Mouse (Mus musculus): Measurements from ENCODE around the gene Reep3. TPM values are rescaled to one million over a fixed set of nuclear protein-coding genes. Genes with fewer than 3 reads are reported as not detected.
A peak's percentile ranks its signal among the peaks of the same experiment; 100 is the strongest.

Reep3 gene
- polyA plus RNA-seq, 2 experiments = 35.0 to 41.3 TPM

GRCm38 (mm10) chr10:67057208-67057607 lies 39.5 kb downstream of the Reep3 start:
- Histone ChIP-seq H3K36me3 (ENCODE audit: control insufficient read depth, insufficient read depth, low read length) (no peaks in the 10 kb centered on the region), H3K9me3 (ENCODE audit: control insufficient read depth, low read length) (no peaks in the 10 kb centered on the region), H3K27me3 (ENCODE audit: control insufficient read depth, insufficient read depth, low read length) (no peaks in the 10 kb centered on the region), H3K4me2 (replicated peaks; ENCODE audit: low read depth, low read length, severe bottlenecking) (no peak overlapping the region), H3K9ac (ENCODE audit: low read depth, low read length, severe bottlenecking) (no peak overlapping the region), H3K4me1 (ENCODE audit: control insufficient read depth, insufficient read depth, low read length) (peaks cover 65% of the 10 kb centered on the region), H3K4me3 (replicated peaks; ENCODE audit: low read length) (no peak overlapping the region), H3K27ac (replicated peaks; ENCODE audit: low read depth, low read length) (0 out of 2 replicates have a peak overlapping the region, but pooled peaks have one; percentile 19)
- DNase-seq (ENCODE audit: low spot score) = no peak
- TF ChIP-seq POLR2A (IDR thresholded peaks at IDR 0.05; ENCODE audit: borderline replicate concordance, extremely low read depth, insufficient read depth, insufficient read length) = no peak
- ATAC-seq (ENCODE audit: low FRiP score, low read depth) = no peak

- Histone ChIP-seq H3K9me3 (ENCODE audit: control insufficient read depth, low read length) (no peaks in the 10 kb centered on the region), H3K4me3 (replicated peaks; ENCODE audit: low read length) (no peak overlapping the region), H3K4me2 (replicated peaks; ENCODE audit: low read depth, low read length, severe bottlenecking) (no peak overlapping the region), H3K4me1 (ENCODE audit: control insufficient read depth, insufficient read depth, low read length) (peaks cover 65% of the 10 kb centered on the region), H3K9ac (ENCODE audit: low read depth, low read length, severe bottlenecking) (no peak overlapping the region), H3K27ac (replicated peaks; ENCODE audit: low read depth, low read length) (peak overlapping the region; percentile 80), H3K36me3 (ENCODE audit: control insufficient read depth, insufficient read depth, low read length) (no peaks in the 10 kb centered on the region), H3K27me3 (ENCODE audit: control insufficient read depth, insufficient read depth, low read length) (no peaks in the 10 kb centered on the region)
- TF ChIP-seq POLR2A (IDR thresholded peaks at IDR 0.05; ENCODE audit: borderline replicate concordance, extremely low read depth, insufficient read depth, insufficient read length) = no peak
- DNase-seq (ENCODE audit: low spot score) (peak; percentile 72), ATAC-seq (ENCODE audit: low FRiP score, low read depth) (peak; percentile 18; the same call in 1 of the 2 replicates)
- 33% methylated on average over 17 of the region's 17 CpGs for WGBS
These were observed 40.6 kb downstream of the Reep3 start for GRCm38 (mm10) chr10:67055867-67056856.

DNA sequence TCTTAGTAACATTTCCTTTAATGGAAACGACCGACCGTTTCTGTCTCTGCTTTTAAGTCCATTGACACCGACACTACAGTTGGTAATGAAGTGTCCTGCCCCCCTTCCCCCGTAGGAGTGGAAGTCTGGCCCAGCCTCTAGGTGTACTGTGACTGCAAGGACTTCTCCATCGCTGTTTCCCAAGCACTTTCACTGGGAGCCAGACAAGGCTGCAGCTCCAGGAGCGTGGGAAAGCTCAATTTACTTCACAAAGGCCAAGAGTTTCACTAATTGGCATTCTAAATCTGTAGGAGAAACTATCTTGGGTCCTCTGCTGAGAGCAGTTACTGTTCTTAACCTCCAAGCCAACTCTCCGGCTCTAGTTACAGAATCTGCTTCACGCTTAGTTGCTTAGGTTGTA lies 43.3 kb downstream of the Reep3 start:
- no peaks in the 10 kb centered on the region for H3K36me3 ChIP-seq (ENCODE audit: control insufficient read depth, insufficient read depth, low read length)
- ATAC-seq (ENCODE audit: low FRiP score, low read depth) (no peak), DNase-seq (ENCODE audit: low spot score) (no peak)
- peaks cover 50% of the 10 kb centered on the region for H3K4me1 ChIP-seq (ENCODE audit: control insufficient read depth, insufficient read depth, low read length)
- H3K27ac ChIP-seq (replicated peaks; ENCODE audit: low read depth, low read length) = no peak overlapping the region
- WGBS = 22% methylated on average over 9 of the region's 9 CpGs
- H3K9ac ChIP-seq (ENCODE audit: low read depth, low read length, severe bottlenecking) = no peak overlapping the region
- no peak overlapping the region for H3K4me2 ChIP-seq (replicated peaks; ENCODE audit: low read depth, low read length, severe bottlenecking)
- no peak for TF ChIP-seq POLR2A (IDR thresholded peaks at IDR 0.05; ENCODE audit: borderline replicate concordance, extremely low read depth, insufficient read depth, insufficient read length)
- no peak overlapping the region for H3K4me3 ChIP-seq (replicated peaks; ENCODE audit: low read length)
- H3K27me3 ChIP-seq (ENCODE audit: control insufficient read depth, insufficient read depth, low read length) = no peaks in the 10 kb centered on the region
- no peaks in the 10 kb centered on the region for H3K9me3 ChIP-seq (ENCODE audit: control insufficient read depth, low read length)

DNA sequence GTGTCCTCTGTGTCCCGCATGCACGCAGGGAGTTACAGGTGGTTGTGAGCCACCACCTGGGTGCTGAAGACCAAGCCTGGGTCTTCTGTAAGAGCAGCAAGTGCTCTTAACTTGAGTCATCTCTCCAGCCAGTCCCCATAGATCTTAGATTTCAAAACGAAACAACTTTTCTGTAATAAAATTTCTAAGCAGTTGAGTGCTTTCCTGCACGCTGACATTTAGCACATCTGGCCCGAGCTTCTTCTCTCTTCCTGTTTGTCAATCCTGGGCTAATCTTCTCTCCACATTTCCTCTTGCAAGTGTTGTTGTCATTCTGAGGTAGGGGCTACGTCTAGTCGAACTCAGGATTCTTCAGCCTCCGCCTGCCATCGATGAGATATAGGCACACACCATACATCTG lies 44.3 kb downstream of the Reep3 start:
- 0 out of 2 replicates have a peak overlapping the region, but pooled peaks have one; percentile 40 for H3K27ac ChIP-seq (replicated peaks; ENCODE audit: low read depth, low read length)
- no peak for DNase-seq (ENCODE audit: low spot score)
- H3K9me3 ChIP-seq (ENCODE audit: control insufficient read depth, low read length) = no peaks in the 10 kb centered on the region
- no peaks in the 10 kb centered on the region for H3K27me3 ChIP-seq (ENCODE audit: control insufficient read depth, insufficient read depth, low read length)
- peaks cover 47% of the 10 kb centered on the region for H3K4me1 ChIP-seq (ENCODE audit: control insufficient read depth, insufficient read depth, low read length)
- 47% methylated on average over 9 of the region's 9 CpGs for WGBS
- H3K4me2 ChIP-seq (replicated peaks; ENCODE audit: low read depth, low read length, severe bottlenecking) = no peak overlapping the region
- no peaks in the 10 kb centered on the region; the same call in 1 of the 2 replicates for H3K36me3 ChIP-seq (ENCODE audit: control insufficient read depth, insufficient read depth, low read length)
- H3K4me3 ChIP-seq (replicated peaks; ENCODE audit: low read length) = no peak overlapping the region
- no peak for TF ChIP-seq POLR2A (IDR thresholded peaks at IDR 0.05; ENCODE audit: borderline replicate concordance, extremely low read depth, insufficient read depth, insufficient read length)
- ATAC-seq (ENCODE audit: low FRiP score, low read depth) = no peak
- H3K9ac ChIP-seq (ENCODE audit: low read depth, low read length, severe bottlenecking) = no peak overlapping the region

- no peaks in the 10 kb centered on the region; the same call in 1 of the 2 replicates for H3K36me3 ChIP-seq (ENCODE audit: control insufficient read depth, insufficient read depth, low read length)
- no peaks in the 10 kb centered on the region for H3K27me3 ChIP-seq (ENCODE audit: control insufficient read depth, insufficient read depth, low read length)
- ATAC-seq (ENCODE audit: low FRiP score, low read depth) (no peak; the same call in 1 of the 2 replicates), DNase-seq (ENCODE audit: low spot score) (peak; percentile 22)
- H3K9ac ChIP-seq (ENCODE audit: low read depth, low read length, severe bottlenecking) = no peak overlapping the region
- H3K4me1 ChIP-seq (ENCODE audit: control insufficient read depth, insufficient read depth, low read length) = peaks cover 40% of the 10 kb centered on the region
- H3K27ac ChIP-seq (replicated peaks; ENCODE audit: low read depth, low read length) = 0 out of 2 replicates have a peak overlapping the region, but pooled peaks have one; percentile 21
- H3K4me3 ChIP-seq (replicated peaks; ENCODE audit: low read length) = no peak overlapping the region
- 44% methylated on average over 5 of the region's 5 CpGs for WGBS
- TF ChIP-seq POLR2A (IDR thresholded peaks at IDR 0.05; ENCODE audit: borderline replicate concordance, extremely low read depth, insufficient read depth, insufficient read length) = no peak
- no peak overlapping the region for H3K4me2 ChIP-seq (replicated peaks; ENCODE audit: low read depth, low read length, severe bottlenecking)
- no peaks in the 10 kb centered on the region for H3K9me3 ChIP-seq (ENCODE audit: control insufficient read depth, low read length)
These were observed 45.3 kb downstream of the Reep3 start for GRCm38 (mm10) chr10:67051466-67051865.

All from limb, embryonic 14.5 days (tissue).